Mouse (Mus musculus): ENCODE data around the gene Tbc1d4. TPM values are rescaled to one million over a fixed set of nuclear protein-coding genes. Genes with fewer than 3 reads are reported as not detected.

Tbc1d4 gene
- total RNA-seq (2021) = 10 to 100 TPM; 64.9 to 93.1 TPM

GRCm38 (mm10) chr14:101608519-101609368, at the start of gene Tbc1d4:
TSS of gene Tbc1d4 (minus strand) at chr14:101609191.
- intact Hi-C loops (cut with DNase I) = loop anchor here (1.0 to 5.0 kb wide), 3 partner anchors 44 to 92 kb away; partner anchors contain the start of gene Uchl3
- DNase-seq = peak; percentile 82 to 90

DNA sequence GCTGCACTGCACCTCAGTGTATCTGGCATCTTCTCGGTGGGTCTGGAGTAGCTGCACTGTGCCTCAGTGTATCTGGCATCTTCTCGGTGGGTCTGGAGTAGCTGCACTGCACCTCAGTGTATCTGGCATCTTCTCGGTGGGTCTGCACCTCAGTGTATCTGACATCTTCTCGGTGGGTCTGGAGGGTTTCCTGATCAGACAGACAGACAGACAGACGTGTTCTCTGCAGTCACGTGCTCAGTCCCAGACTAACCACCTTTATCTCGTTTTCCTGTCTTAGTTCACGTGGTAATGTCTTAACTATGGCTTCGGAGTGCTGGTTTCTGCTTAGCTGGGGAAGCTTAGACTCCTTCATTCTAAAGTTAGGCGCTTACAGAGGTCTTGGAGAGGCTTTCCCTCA, 47.3 kb upstream of the Tbc1d4 start:
- no peak for DNase-seq
- intact Hi-C loops (cut with DNase I) = no loop called here

- intact Hi-C loops (cut with DNase I) = loop anchor here (5.0 kb wide), 3 partner anchors 47 to 192 kb away; partner anchors contain the start of genes Gm9922, Lmo7 and Tbc1d4
- no peak for DNase-seq
Observed at GRCm38 (mm10) chr14:101654526-101654909, 45.5 kb upstream of the Tbc1d4 start.

GRCm38 (mm10) chr14:101653581-101654525, 44.9 kb upstream of the Tbc1d4 start, which contains the start of gene Uchl3:
TSS of gene Uchl3 (plus strand) at chr14:101653967.
- peak; percentile 99 for DNase-seq
- intact Hi-C loops (cut with DNase I) = loop anchor here (1.0 to 5.0 kb wide), 4 partner anchors 47 to 192 kb away; partner anchors contain the start of genes Gm9922, Lmo7 and Tbc1d4

GRCm38 (mm10) chr14:101652571-101652970, 43.6 kb upstream of the Tbc1d4 start:
- intact Hi-C loops (cut with DNase I) = loop anchor here (5.0 kb wide), 3 partner anchors 45 to 190 kb away; partner anchors contain the start of genes Gm9922, Lmo7 and Tbc1d4
- no peak for DNase-seq

GRCm38 (mm10) chr14:101650551-101650950, 41.6 kb upstream of the Tbc1d4 start:
- intact Hi-C loops (cut with DNase I) = loop anchor here (5.0 kb wide), 3 partner anchors 43 to 188 kb away; partner anchors contain the start of genes Gm9922, Lmo7 and Tbc1d4
- DNase-seq = no peak

- DNase-seq = no peak
- intact Hi-C loops (cut with DNase I) = no loop called here
Observed at GRCm38 (mm10) chr14:101644948-101645347, 36.0 kb upstream of the Tbc1d4 start.

DNA sequence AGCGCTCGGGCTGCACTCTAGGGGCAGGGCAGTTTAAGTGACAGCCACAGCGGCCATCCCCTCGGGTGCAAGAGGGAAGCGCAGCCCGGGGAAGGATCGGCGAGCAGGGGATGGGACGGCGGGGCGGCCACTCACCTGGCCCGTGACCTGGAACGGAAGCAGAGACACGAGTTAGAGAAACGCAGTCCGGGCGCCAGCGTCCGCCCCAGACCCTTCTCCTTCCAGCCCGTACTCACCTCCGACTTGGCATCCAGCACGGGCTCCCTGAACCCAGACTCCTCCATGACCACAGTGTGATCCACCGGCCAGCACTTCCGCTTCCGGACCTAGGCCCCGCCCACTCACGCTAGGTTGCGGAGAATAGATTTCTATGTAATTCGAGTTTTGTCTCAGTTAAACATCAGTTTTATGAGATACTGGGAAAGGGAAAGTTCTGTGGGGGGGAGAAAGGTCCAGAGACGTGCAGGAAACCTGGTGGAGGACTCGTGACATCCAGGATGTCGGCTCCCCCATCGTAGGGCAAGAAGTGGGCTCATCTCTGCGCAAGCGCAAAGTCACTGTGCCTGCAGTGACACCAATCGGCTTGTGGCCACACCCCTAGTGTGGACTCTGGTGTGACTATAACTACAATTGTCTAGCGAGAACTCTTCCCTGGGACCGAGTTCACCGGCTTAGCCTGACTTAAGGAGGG, 31.3 kb upstream of the Tbc1d4 start, which contains the start of gene Commd6:
Commd6 (minus strand) TSS at position 534 of the 691 bp plus-strand sequence.
- intact Hi-C loops (cut with DNase I) = no loop called here
- DNase-seq = peak; percentile 87 to 91

DNA sequence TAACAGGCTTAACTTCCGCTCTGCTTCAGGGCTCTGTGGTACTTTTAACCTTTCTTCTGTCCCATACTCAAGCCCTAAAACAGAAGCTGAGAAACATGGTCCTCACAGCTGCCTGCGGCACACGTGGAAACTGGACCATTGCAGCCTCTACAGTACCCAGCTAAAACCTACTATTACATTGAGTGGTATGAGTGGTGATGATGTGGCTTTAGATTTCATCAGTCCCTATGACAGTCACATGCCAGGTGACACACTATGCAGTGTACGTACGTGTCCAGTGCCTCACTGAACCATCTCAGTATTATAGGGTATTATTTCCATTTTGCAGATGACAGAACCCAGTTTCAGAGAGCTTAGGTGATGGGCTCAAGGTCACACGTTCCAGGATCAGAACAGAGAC, 28.4 kb upstream of the Tbc1d4 start:
- DNase-seq = no peak
- intact Hi-C loops (cut with DNase I) = no loop called here

GRCm38 (mm10) chr14:101635765-101636164, 26.8 kb upstream of the Tbc1d4 start:
- intact Hi-C loops (cut with DNase I) = no loop called here
- DNase-seq = no peak

DNA sequence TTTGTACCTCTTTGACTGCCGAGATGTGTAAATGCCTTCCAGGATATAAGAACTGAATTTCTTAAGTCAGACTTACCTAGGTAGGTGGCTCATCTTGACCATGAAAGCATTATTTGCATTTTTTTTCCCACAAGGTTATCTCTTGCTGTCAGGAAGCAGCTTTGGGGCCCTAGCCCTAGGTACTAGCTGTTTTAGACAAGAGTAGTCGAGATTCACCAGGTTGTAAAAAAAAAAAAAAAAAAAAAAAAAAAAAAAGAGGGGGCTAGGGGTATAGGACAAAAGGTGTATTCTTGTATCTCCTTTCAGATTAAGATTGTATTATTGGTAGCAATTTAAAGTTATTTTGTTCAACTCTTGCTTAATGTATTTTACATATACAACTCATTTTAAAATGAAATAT, 21.6 kb upstream of the Tbc1d4 start:
- no peak for DNase-seq
- intact Hi-C loops (cut with DNase I) = no loop called here

DNA sequence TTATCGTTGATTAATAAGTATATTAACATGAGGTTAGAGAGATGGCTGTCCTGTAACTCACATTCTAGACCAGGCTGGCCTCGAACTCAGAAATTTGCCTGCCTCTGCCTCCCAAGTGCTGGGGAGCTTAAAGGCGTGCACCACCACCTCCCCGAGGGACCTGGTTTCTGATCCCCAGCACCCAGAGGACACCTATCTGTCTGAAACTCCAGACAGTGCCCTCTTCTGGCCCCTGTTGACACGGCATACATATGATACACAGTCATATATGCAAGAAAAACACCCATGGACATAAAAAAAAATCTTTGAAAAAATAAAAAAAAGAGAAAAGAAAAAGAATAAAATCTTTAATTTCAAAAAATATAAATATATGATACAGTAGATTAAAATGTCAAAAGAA, 8.7 kb upstream of the Tbc1d4 start:
- intact Hi-C loops (cut with DNase I) = no loop called here
- no peak for DNase-seq

GRCm38 (mm10) chr14:101616178-101616577, 7.2 kb upstream of the Tbc1d4 start:
- intact Hi-C loops (cut with DNase I) = no loop called here
- no peak for DNase-seq

- intact Hi-C loops (cut with DNase I) = loop anchor here (5.0 kb wide), 1 partner anchor 141 kb away; no protein-coding TSS in a partner anchor
Observed at GRCm38 (mm10) chr14:101613206-101613605, 4.2 kb upstream of the Tbc1d4 start.

GRCm38 (mm10) chr14:101610701-101611100, 1.7 kb upstream of the Tbc1d4 start:
- intact Hi-C loops (cut with DNase I) = loop anchor here (5.0 kb wide), 1 partner anchor 138 kb away; no protein-coding TSS in a partner anchor
- DNase-seq = no peak

More at GRCm38 (mm10) chr14:101613206-101613605, 4.2 kb upstream of the Tbc1d4 start:
- no peak for DNase-seq

GRCm38 (mm10) chr14:101607631-101608518, 1.1 kb downstream of the Tbc1d4 start:
- intact Hi-C loops (cut with DNase I) = loop anchor here (2.0 to 5.0 kb wide), 2 partner anchors 44 to 49 kb away; partner anchors contain the start of gene Uchl3
- peak; percentile 25 to 51 for DNase-seq

- intact Hi-C loops (cut with DNase I) = loop anchor here (5.0 kb wide), 1 partner anchor 46 kb away; the partner anchor contains the start of gene Uchl3
Observed at GRCm38 (mm10) chr14:101605843-101606242, 3.1 kb downstream of the Tbc1d4 start.

DNA sequence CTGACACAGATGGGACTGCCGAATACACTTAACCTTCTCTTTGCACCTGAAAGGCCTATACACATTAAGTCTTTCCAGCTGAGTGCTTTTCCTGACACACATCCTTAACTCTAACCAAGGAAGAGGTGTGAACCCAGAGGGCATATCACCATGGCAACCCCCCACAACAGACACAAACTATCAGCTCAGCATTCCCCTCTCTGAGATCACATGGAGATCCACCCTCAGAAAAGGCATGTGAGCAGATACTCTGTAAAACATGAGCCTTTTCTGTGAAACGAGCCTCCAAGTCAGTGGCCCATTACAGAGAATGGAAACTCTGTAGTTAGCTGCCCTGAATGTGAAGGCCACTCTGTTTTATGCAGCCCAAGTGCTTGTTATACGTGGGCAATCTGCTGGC, 6.1 kb downstream of the Tbc1d4 start:
- intact Hi-C loops (cut with DNase I) = no loop called here
- no peak for DNase-seq

More at GRCm38 (mm10) chr14:101605843-101606242, 3.1 kb downstream of the Tbc1d4 start:
- DNase-seq = no peak
